Mouse (Mus musculus): Measurements from ENCODE around the gene Mindy4. TPM values are rescaled to one million over a fixed set of nuclear protein-coding genes. Genes with fewer than 3 reads are reported as not detected.

Gene Mindy4
- polyA plus RNA-seq, 1 experiment from 2014 or later: 11.7 TPM

DNA sequence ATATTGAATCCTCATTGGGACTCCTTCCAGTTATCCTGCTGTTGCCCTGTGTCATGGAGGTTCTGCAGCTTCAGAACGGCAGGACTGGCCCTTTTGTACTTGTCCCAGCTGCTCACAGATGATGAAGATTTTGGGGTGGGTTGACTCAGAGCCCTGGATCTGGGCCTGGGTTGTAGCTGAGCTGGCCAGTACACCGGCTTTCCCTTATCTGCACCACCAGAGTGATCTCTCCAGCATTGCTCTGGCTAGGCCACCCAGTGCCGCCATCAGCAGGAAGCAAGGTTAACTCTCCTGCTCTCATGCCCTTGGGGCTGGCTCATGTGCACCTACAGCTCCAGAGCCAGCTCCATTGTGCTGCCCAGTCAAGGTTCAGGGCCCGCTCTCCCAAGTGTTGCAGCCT lies 117.7 kb downstream of the Mindy4 start:
- Histone ChIP-seq H3K4me2 (replicated peaks) (no peak overlapping the region), H3K4me1 (no peaks in the 10 kb centered on the region), H3K4me3 (no peak overlapping the region), H3K27me3 (replicated peaks) (no peaks in the 10 kb centered on the region), H3K36me3 (no peaks in the 10 kb centered on the region), H3K9ac (no peak overlapping the region), H3K27ac (no peak overlapping the region), H3K9me3 (no peaks in the 10 kb centered on the region)
- 0 out of 2 replicates have a peak, but pooled peaks have one; percentile 29 for ATAC-seq (ENCODE audit: low FRiP score, low read depth)
- 88% methylated on average over 4 of the region's 4 CpGs for WGBS

GRCm38 (mm10) chr6:55321518-55321917 lies 118.3 kb downstream of the Mindy4 start:
- WGBS: 70% methylated on average over 6 of the region's 6 CpGs

GRCm38 (mm10) chr6:55322980-55323379 lies 119.8 kb downstream of the Mindy4 start:
- Histone ChIP-seq H3K9ac (no peak overlapping the region), H3K9me3 (no peaks in the 10 kb centered on the region), H3K36me3 (no peaks in the 10 kb centered on the region), H3K4me1 (no peaks in the 10 kb centered on the region), H3K27ac (no peak overlapping the region), H3K27me3 (replicated peaks) (no peaks in the 10 kb centered on the region), H3K4me2 (replicated peaks) (no peak overlapping the region), H3K4me3 (no peak overlapping the region)
- WGBS: 81% methylated on average over 2 of the region's 2 CpGs
- ATAC-seq (ENCODE audit: low FRiP score, low read depth): no peak

More at GRCm38 (mm10) chr6:55321518-55321917, 118.3 kb downstream of the Mindy4 start:
- Histone ChIP-seq H3K27ac (no peak overlapping the region), H3K27me3 (replicated peaks) (no peaks in the 10 kb centered on the region), H3K9ac (no peak overlapping the region), H3K9me3 (no peaks in the 10 kb centered on the region), H3K4me3 (no peak overlapping the region), H3K4me2 (replicated peaks) (no peak overlapping the region), H3K36me3 (no peaks in the 10 kb centered on the region), H3K4me1 (no peaks in the 10 kb centered on the region)
- ATAC-seq (ENCODE audit: low FRiP score, low read depth): no peak

GRCm38 (mm10) chr6:55323908-55324634 lies 120.9 kb downstream of the Mindy4 start:
- no peak for ATAC-seq (ENCODE audit: low FRiP score, low read depth)
- Histone ChIP-seq H3K9me3 (no peaks in the 10 kb centered on the region), H3K4me1 (no peaks in the 10 kb centered on the region), H3K4me2 (replicated peaks) (no peak overlapping the region), H3K36me3 (no peaks in the 10 kb centered on the region), H3K27ac (no peak overlapping the region), H3K27me3 (replicated peaks) (no peaks in the 10 kb centered on the region), H3K4me3 (no peak overlapping the region), H3K9ac (no peak overlapping the region)
- WGBS: 90% methylated on average over 17 of the region's 17 CpGs

- no peak overlapping the region for H3K9ac ChIP-seq
- H3K36me3 ChIP-seq: no peaks in the 10 kb centered on the region
- H3K4me1 ChIP-seq: no peaks in the 10 kb centered on the region
- no peak overlapping the region for H3K4me2 ChIP-seq (replicated peaks)
- no peaks in the 10 kb centered on the region for H3K27me3 ChIP-seq (replicated peaks)
- H3K4me3 ChIP-seq: no peak overlapping the region
- H3K27ac ChIP-seq: no peak overlapping the region
- H3K9me3 ChIP-seq: no peaks in the 10 kb centered on the region
- WGBS: 61% methylated on average over 1 of the region's 1 CpGs
- no peak for ATAC-seq (ENCODE audit: low FRiP score, low read depth)
Measured at GRCm38 (mm10) chr6:55324785-55325184, 121.6 kb downstream of the Mindy4 start.

DNA sequence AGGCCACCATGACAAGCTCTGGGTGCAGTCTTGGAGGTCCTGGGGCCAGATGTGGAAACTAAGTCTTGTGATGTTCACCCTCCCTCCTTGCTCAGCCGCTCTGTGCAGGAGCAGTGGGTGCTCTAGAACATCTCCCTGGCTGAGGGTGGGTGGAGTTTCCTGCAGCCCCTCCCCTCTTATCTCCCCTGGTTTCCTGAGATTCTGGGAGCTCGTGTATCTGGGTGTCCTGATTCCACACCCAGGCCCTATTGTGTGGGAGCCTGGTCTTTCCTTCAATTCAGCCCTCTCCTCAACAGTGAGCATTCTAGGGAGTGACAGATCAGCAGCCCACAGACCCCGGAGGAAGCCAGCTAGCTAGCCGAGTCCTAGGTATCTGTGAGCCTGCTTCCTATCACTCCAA lies 123.1 kb downstream of the Mindy4 start:
- H3K4me2 ChIP-seq (replicated peaks): no peak overlapping the region
- ATAC-seq (ENCODE audit: low FRiP score, low read depth): no peak
- no peaks in the 10 kb centered on the region for H3K27me3 ChIP-seq (replicated peaks)
- H3K9ac ChIP-seq: no peak overlapping the region
- no peaks in the 10 kb centered on the region for H3K9me3 ChIP-seq
- no peak overlapping the region for H3K4me3 ChIP-seq
- H3K4me1 ChIP-seq: no peaks in the 10 kb centered on the region
- no peaks in the 10 kb centered on the region for H3K36me3 ChIP-seq
- H3K27ac ChIP-seq: no peak overlapping the region
- 82% methylated on average over 4 of the region's 4 CpGs for WGBS

DNA sequence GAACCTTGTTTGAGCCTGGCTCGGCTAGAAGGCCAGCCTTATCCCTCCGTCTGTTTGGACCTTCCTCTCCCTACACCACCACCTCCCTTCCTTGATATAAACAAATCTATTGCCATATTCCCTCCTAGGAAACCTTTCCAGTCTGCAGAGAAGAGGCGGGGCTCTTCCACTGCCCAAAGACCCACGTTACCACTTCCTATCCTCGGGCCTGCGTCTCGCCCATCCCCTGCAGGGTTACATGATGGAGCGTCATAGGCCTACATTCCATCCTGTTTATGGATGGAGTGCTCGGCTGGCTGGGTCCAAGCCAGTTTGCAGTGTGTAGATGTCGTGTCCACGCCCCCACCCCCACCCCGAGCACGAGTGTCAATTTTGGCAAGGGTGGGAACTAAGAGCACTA lies 124.1 kb downstream of the Mindy4 start:
- no peaks in the 10 kb centered on the region for H3K4me1 ChIP-seq
- no peaks in the 10 kb centered on the region for H3K9me3 ChIP-seq
- no peak for ATAC-seq (ENCODE audit: low FRiP score, low read depth)
- 89% methylated on average over 13 of the region's 13 CpGs for WGBS
- H3K36me3 ChIP-seq: no peaks in the 10 kb centered on the region
- no peak overlapping the region for H3K4me3 ChIP-seq
- H3K9ac ChIP-seq: no peak overlapping the region
- H3K27me3 ChIP-seq (replicated peaks): no peaks in the 10 kb centered on the region
- H3K27ac ChIP-seq: no peak overlapping the region
- H3K4me2 ChIP-seq (replicated peaks): no peak overlapping the region

DNA sequence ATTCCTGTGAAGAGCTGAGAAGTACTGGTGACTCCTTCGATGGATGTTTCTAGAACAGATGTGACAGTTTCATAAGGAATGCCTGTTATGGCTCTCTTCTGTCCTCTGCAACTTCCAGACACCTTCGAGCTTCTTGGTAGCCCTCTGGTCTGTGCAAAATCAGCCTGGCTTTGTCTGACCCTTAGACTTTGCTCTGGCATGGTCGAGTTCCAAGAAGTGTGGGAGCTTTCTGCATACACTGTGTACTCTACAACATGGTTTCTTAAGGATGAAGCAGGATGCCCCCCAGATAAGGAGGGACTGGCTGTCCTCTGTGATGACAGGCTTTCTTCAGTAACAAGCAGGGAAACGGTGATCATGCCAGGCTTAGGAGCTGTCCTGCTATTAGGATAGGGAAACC lies 125.0 kb downstream of the Mindy4 start:
- H3K4me3 ChIP-seq: no peak overlapping the region
- no peak overlapping the region for H3K9ac ChIP-seq
- no peak for ATAC-seq (ENCODE audit: low FRiP score, low read depth)
- H3K27me3 ChIP-seq (replicated peaks): no peaks in the 10 kb centered on the region
- H3K9me3 ChIP-seq: no peaks in the 10 kb centered on the region
- WGBS: 82% methylated on average over 4 of the region's 4 CpGs
- no peaks in the 10 kb centered on the region for H3K4me1 ChIP-seq
- no peak overlapping the region for H3K4me2 ChIP-seq (replicated peaks)
- no peaks in the 10 kb centered on the region for H3K36me3 ChIP-seq
- no peak overlapping the region for H3K27ac ChIP-seq

- 68% methylated on average over 6 of the region's 6 CpGs for WGBS
- peaks cover 7% of the 10 kb centered on the region; the same call in 1 of the 2 replicates for H3K4me1 ChIP-seq
- no peak for ATAC-seq (ENCODE audit: low FRiP score, low read depth)
- no peaks in the 10 kb centered on the region for H3K9me3 ChIP-seq
- no peaks in the 10 kb centered on the region for H3K36me3 ChIP-seq
- no peak overlapping the region for H3K27ac ChIP-seq
- no peak overlapping the region for H3K9ac ChIP-seq
- H3K4me2 ChIP-seq (replicated peaks): no peak overlapping the region
- H3K4me3 ChIP-seq: no peak overlapping the region
- no peaks in the 10 kb centered on the region for H3K27me3 ChIP-seq (replicated peaks)
Measured at GRCm38 (mm10) chr6:55331315-55331714, 128.1 kb downstream of the Mindy4 start.

DNA sequence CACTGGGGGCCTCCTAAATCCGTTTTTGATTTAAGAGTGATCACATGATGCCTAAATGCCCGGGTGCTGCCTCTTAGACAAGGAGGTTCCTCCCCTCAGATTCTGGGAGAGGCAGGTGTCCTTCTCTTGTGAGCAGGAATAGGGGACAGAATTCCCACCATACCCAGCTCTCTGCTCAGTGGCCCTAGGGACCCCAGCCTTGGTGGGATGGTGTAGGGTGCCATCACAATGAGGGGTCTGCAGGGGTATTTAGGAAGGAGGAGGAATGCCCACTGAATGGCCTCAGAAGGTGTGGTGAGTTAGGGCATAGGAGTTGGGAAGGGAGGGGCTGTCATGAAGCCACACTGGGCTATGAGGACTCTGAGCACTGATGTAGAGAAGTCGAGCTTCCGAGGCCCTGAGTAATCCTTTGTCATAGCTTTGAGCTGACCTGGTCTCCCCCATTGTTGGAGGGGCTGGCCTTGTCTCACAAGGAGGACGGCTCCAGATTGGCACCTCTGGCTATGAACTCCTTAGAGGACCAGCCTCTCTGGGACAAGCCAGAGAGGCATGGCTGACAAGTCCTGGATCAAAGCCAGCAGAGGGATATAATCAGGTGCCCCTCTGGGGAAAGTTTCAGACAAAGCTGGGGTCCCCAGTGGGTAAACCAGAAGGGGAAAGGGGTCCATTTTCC lies 129.1 kb downstream of the Mindy4 start:
- H3K27me3 ChIP-seq (replicated peaks): no peaks in the 10 kb centered on the region
- H3K9ac ChIP-seq: no peak overlapping the region
- no peak for ATAC-seq (ENCODE audit: low FRiP score, low read depth)
- no peak overlapping the region for H3K4me3 ChIP-seq
- WGBS: 64% methylated on average over 5 of the region's 5 CpGs
- H3K4me1 ChIP-seq: peaks cover 11% of the 10 kb centered on the region; the same call in 1 of the 2 replicates
- no peaks in the 10 kb centered on the region for H3K9me3 ChIP-seq
- H3K27ac ChIP-seq: no peak overlapping the region
- H3K36me3 ChIP-seq: no peaks in the 10 kb centered on the region
- H3K4me2 ChIP-seq (replicated peaks): no peak overlapping the region

- Histone ChIP-seq H3K9ac (no peak overlapping the region), H3K4me1 (peaks cover 11% of the 10 kb centered on the region; the same call in 1 of the 2 replicates), H3K4me2 (replicated peaks) (no peak overlapping the region), H3K9me3 (no peaks in the 10 kb centered on the region), H3K36me3 (no peaks in the 10 kb centered on the region), H3K27me3 (replicated peaks) (no peaks in the 10 kb centered on the region), H3K27ac (no peak overlapping the region), H3K4me3 (no peak overlapping the region)
- 80% methylated on average over 6 of the region's 6 CpGs for WGBS
- ATAC-seq (ENCODE audit: low FRiP score, low read depth): no peak
Measured at GRCm38 (mm10) chr6:55332773-55333109, 129.6 kb downstream of the Mindy4 start.

GRCm38 (mm10) chr6:55335989-55336514 lies 132.9 kb downstream of the Mindy4 start, which contains the start of gene Aqp1:
Aqp1 (plus strand) TSS chr6:55336432.
- peak; percentile 38 for ATAC-seq (ENCODE audit: low FRiP score, low read depth)
- Histone ChIP-seq H3K4me3 (no peak within 1 kb of the TSS), H3K4me2 (replicated peaks) (no peak within 1 kb of the TSS), H3K9me3 (no peaks in the 10 kb centered on the region), H3K9ac (no peak within 1 kb of the TSS), H3K27ac (no peak within 1 kb of the TSS), H3K36me3 (no peaks in the 10 kb centered on the region), H3K4me1 (peaks cover 11% of the 10 kb centered on the region; the same call in 1 of the 2 replicates), H3K27me3 (replicated peaks) (no peaks in the 10 kb centered on the region)
- WGBS: 35% methylated on average over 12 of the region's 12 CpGs
